ENCODE assay signal across 20 mouse cellular contexts in the genomic region with DNA sequence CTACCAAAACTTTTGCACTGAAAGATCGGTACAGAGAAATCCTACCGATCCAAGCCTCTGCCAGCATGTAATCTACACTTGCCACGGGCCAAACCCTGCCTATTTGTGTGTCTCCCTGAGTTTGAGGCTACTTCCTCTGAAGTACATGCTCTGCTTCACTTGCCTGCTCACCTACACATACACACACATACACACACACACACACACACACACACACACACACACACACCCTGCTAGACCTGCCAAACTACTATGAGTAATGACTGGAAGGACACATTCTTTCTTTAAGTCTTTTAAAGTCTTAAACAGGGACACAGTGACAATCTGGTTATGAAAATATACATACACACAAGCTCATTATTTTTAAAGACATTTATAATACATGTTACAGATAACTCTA. TPM values are rescaled to one million over a fixed set of nuclear protein-coding genes. Genes with fewer than 3 reads are reported as not detected.
"Had no signal": no experiment of that assay in that cellular context is flagged by ENCODE, and none has a peak within 500 bp of the region (broad histone marks: within the 10 kb centered on the region; RNA-seq: fewer than 3 reads in every experiment).

No protein-coding gene starts in this region.

- H3K4me2 ChIP-seq: liver, embryonic 13.5 days; midbrain, embryonic 13.5 days; neural tube, embryonic 13.5 days had no signal

- H3K4me1 ChIP-seq: liver, embryonic 13.5 days; midbrain, embryonic 10.5 days; midbrain, embryonic 13.5 days; neural tube, embryonic 13.5 days had no signal

- H3K9me3 ChIP-seq: liver, embryonic 13.5 days; midbrain, embryonic 10.5 days; midbrain, embryonic 13.5 days; neural tube, embryonic 13.5 days had no signal

- H3K9ac ChIP-seq: liver, embryonic 13.5 days; midbrain, embryonic 13.5 days; neural tube, embryonic 13.5 days had no signal

- DNase-seq: layer of hippocampus, postnatal 36 days; liver, embryonic 13.5 days; lung, adult 2 months; thymus, adult 2 months; thymus, postnatal 14 days; thymus, postnatal 4 days had no signal

- H3K4me3 ChIP-seq: left cerebral cortex, adult 2 months; liver, embryonic 13.5 days; midbrain, embryonic 10.5 days; midbrain, embryonic 13.5 days; myocyte; neural tube, embryonic 13.5 days had no signal

- H3K27me3 ChIP-seq: liver, embryonic 13.5 days; midbrain, embryonic 13.5 days; neural tube, embryonic 13.5 days had no signal

- H3K36me3 ChIP-seq: liver, embryonic 13.5 days; midbrain, embryonic 10.5 days; midbrain, embryonic 13.5 days; neural tube, embryonic 13.5 days had no signal

- H3K27ac ChIP-seq: hindbrain, postnatal 0 days; left cerebral cortex, adult 2 months; liver, embryonic 13.5 days; macrophage; midbrain, embryonic 10.5 days; midbrain, embryonic 13.5 days; neural tube, embryonic 13.5 days had no signal

- ATAC-seq: hindbrain, postnatal 0 days; inflammation-experienced regulatory T-cells, adult 6 months; intestine, embryonic 16.5 days; midbrain, embryonic 13.5 days; midbrain, embryonic 16.5 days had no signal

RNA-seq across cellular contexts. Expression of a gene that starts 8.1 kb away (rescaled TPM):
- total RNA-seq: megakaryocyte, adult 5-6 weeks; monocyte, adult 5-6 weeks; neutrophil, adult 5-6 weeks had no signal
- polyA plus RNA-seq: inflammation-experienced regulatory T-cells, adult 6 months; liver, adult 2 months; macrophage; myocyte had no signal
